Mouse (Mus musculus): Measurements from ENCODE around the gene Zcwpw1.
"Not testable (repeated sequence)": the region's sequence is repeated elsewhere in the genome, so short reads cannot be mapped to it uniquely, and the experiment has no call there.

- not testable (repeated sequence) for TF ChIP-seq POLR2A (IDR thresholded peaks at IDR 0.05; ENCODE audit: borderline replicate concordance, low read depth, low read length); CTCF (IDR thresholded peaks at IDR 0.05; ENCODE audit: low read depth, low read length)
Measured at GRCm38 (mm10) chr5:137857960-137858710, 70.5 kb downstream of the Zcwpw1 start, which contains the start of gene Pilrb1.
